Mouse (Mus musculus) heart, adult 8-10 months (tissue): Measurements from ENCODE around the gene Col9a2. TPM values are rescaled to one million over a fixed set of nuclear protein-coding genes. Genes with fewer than 3 reads are reported as not detected.
"Not testable (repeated sequence)": the region's sequence is repeated elsewhere in the genome, so short reads cannot be mapped to it uniquely, and the experiment has no call there.

Experiments used
- DNase-seq: peaks from one replicate; pipeline ENCODE4 v3.0.0; 2022; ENCODE audit warnings: low spot score
- total RNA-seq, 4 experiments: library from RNA; stranded (reverse); gene quantifications; 2 replicates each; pipeline ENCODE4 v1.2.4; 2022

Gene Col9a2
- total RNA-seq, 4 experiments from 2014 or later, result not detected

DNA sequence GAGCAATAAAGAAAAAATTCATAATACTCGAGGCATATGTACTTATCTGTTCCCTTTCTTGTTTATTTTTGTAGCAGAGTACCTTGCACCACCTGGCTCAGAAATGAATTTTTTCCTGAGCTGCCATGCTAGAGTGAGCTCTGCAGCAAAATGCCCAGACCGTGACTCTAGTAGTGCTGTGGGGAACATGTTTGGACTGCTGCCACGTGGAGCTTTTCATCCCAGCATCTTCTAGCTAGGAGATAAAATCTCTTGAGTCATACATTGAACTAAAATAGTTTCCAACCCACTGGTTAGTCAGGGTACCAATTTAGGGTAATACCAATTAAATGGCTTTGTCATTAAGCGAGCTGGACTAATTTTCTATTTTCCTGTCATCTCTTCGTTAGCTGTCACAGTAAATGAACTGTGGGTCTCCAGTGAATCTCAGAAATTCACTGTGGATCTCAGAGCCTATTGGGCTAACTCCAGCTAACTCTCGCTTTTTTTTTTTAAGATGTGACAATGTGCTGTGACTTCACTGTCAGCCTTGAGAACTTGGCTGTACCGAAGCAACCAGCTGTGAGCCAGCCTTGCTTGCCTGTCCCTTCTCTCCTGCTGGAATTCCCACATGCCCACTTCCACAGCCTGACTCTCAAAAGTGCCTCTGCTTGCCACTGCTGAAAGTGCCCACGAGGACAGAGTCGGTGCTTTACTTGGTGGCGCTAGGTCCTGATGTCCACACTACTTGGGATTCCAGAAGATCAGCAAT is 19.0 kb upstream of the Col9a2 start:
- no peak for DNase-seq

- DNase-seq, result no peak
Observed at GRCm38 (mm10) chr4:121021911-121022310, 17.3 kb upstream of the Col9a2 start.

- no peak for DNase-seq
Observed at GRCm38 (mm10) chr4:121023464-121023863, 15.7 kb upstream of the Col9a2 start.

GRCm38 (mm10) chr4:121023941-121024340 is 15.2 kb upstream of the Col9a2 start:
- no peak for DNase-seq

- DNase-seq, result no peak
Observed at GRCm38 (mm10) chr4:121025681-121026080, 13.5 kb upstream of the Col9a2 start.

DNA sequence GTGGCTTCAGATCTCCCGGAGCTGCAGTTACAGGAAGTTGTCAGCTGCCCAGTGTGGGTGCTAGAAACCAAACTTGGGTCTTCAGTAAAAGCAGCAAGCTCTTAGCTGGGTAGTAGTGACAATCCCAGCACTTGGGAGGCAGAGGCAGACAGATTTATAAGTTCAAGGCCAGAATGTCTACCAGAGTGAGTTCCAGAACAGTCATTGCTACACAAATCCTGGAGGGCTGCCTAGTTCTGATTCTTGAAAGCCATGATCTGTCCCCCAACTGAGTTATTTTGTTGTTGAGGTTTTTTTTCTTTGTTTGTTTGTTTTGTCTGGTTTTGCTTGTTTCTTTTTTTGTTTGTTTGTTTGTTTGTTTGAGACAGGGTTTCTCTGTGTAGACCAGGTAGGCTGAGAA is 11.0 kb upstream of the Col9a2 start:
- DNase-seq, result no peak

DNA sequence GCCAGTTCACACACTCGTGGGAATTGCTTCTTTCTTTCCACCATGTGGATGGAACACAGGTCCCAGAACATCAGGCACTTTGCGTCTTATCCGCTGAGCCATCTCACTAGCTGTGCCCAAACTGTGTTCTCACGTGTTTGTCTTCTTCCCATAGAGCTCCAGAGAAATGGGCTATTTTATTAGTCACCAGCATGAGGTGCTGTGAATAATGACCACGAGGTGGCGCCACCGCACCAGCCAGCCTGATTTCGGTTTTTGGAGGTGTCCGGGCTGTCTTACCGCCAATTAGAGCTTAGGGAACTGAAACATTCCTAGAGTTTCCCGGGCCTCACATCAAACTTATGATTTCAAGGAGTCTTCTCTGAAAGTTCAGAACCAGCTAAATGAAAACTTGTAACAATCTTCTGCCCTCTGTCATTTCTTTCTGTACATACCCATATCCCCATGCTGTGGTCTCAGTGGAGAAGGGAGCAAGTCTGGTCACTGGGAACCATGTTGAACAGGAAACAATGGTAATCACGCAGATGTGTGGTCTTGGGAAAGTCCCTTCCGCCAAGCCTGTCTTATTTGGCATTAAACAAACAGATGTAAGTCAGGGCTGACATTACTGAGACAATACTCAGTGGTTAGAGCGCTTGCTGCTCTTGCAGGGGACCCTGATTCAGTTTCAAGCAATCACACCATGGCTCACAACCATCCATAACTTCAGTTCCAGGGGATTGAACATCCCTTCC is 10.4 kb upstream of the Col9a2 start:
- no peak for DNase-seq

GRCm38 (mm10) chr4:121029632-121030031 is 9.6 kb upstream of the Col9a2 start:
- no peak for DNase-seq

DNA sequence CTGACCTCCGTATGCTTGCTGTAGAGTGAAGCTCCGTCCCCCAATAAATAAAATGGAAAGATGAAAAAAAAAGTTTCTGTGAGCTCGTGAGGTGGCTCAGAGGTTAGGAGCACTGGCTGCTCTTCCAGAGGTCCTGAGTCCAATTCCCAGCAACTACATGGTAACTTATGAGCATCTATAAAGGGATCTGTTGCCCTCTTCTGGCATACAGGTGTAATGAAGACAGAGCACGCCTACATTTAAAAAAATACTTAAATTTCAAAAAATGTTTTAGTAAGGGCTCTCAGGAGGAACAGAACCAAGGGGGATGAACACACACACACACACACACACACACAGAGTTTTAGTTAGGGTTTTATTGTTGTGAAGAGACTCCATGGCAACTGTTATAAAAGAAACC is 7.7 kb upstream of the Col9a2 start:
- DNase-seq, result no peak

GRCm38 (mm10) chr4:121033006-121033405 is 6.2 kb upstream of the Col9a2 start:
- no peak for DNase-seq

GRCm38 (mm10) chr4:121040323-121040722 is 1.1 kb downstream of the Col9a2 start:
- DNase-seq, result no peak

DNA sequence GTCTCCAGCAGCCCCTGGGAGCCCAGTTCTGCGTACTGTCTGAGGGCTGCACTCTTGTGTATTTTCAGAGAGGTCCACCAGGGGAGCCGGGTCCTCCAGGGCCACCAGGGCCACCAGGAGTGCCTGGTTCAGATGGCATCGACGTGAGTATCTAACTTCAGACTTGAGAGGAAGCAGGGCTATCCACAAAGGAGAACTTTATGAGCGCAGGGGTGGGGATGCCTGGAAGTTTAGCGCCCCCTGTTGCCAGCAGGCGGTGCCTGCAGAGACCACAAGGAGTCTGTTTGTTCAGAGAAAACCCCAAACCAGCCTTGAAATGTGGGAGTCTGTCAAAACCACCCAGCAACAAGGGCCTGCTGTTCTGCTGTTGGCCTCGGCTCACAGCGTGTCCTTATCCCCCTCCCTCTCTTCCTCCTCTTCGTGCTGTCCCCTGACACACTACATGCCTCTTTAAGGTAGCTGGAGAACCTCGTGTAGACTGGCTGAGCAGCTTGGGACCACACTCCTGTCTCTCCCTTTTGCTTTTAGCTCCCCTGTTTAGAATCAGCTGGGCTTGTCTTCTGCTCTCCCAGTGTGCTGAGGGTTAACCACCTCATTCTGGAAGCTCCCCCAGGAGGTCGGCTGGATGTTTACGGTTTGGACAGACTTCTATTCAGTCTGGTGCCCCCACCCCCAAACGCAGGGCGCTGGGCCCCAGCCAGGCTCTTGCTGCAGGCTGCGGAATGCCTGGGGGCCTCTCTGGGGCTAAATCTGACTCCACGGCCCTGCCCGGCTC is 1.9 kb downstream of the Col9a2 start:
- DNase-seq, result peak; percentile 47

DNA sequence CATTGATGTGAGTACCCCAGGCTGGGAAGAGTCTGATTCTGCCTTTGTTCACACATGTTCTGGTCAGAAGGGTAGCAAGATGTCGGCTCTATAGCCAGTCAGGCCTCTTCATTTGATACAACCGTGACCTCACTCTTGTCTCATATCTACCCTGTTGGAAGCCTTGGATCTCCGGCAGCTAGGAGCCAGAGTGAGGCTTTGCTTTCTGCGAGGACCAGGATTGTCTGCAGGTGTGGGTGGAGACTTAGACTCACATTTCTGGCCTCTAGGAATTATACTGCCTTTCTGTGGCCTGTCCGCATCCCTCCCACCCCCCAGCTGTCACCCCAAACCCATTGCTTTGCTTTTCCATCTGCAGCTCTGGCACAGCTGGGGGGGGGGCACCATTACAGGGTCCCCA is 3.3 kb downstream of the Col9a2 start:
- DNase-seq, result no peak

GRCm38 (mm10) chr4:121042946-121043345 is 3.8 kb downstream of the Col9a2 start:
- DNase-seq, result no peak

- DNase-seq, result no peak
Observed at GRCm38 (mm10) chr4:121051863-121052262, 12.7 kb downstream of the Col9a2 start.

- no peak for DNase-seq
Observed at GRCm38 (mm10) chr4:121052454-121053323, 13.5 kb downstream of the Col9a2 start.

DNA sequence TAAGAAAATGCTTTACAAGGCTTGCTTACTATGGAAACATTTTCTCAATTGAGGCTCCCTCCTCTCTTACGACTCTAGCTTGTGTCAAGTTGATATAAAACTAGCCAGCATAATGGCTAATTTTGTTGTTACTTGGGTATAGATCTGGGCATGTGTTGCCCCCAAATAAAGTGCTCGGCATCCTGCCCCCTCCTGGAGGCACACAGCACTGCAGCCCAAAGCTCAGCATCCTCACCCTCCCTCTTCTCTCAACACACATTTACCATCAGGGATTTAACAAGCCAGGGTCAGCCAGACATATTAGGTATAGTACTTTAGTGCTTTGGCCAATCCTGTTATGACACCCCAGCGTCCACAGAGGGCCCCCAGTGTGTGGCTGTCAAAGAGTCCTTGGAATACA is 17.2 kb downstream of the Col9a2 start:
- DNase-seq, result no peak

- no peak for DNase-seq
Observed at GRCm38 (mm10) chr4:121057032-121057431, 17.8 kb downstream of the Col9a2 start.

DNA sequence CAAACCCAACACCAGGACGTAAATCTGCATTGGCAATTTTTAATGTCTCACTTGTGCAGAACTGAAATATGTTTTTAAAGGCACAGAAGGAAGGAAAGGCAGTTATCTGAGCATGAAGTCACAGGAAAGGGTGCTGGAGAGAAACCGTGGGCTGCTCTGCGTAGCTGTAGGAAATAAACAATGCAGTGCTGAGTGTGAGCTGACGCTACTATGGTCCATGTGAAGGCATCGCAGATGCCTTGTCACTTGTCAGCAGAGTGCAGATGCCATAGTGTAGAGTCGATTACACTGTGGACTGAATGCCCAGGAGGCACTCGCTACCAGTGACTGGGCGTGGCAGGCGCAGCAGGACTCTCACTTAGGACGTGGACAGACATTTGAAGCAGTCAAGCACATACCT is 20.0 kb downstream of the Col9a2 start:
- not testable (repeated sequence) for DNase-seq

DNA sequence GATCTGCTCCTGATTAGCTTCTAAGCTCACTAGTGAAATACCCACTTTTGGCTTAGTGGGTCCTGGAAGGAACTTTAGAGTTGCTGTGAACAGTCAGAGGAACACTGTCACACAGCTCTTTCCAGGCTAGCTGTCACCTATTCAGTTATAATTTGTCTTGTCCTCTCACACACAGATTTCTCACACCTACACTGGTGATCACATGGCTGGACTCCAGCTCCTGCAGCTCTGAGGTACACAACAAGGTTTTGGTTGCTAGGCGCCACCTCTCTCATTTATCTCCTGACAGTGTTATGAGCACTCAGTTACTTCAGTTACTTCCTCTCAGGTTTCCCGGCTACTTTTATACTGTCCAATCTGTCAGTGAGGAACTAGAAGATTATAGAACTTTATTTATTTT is 26.2 kb downstream of the Col9a2 start:
- DNase-seq, result no peak

DNA sequence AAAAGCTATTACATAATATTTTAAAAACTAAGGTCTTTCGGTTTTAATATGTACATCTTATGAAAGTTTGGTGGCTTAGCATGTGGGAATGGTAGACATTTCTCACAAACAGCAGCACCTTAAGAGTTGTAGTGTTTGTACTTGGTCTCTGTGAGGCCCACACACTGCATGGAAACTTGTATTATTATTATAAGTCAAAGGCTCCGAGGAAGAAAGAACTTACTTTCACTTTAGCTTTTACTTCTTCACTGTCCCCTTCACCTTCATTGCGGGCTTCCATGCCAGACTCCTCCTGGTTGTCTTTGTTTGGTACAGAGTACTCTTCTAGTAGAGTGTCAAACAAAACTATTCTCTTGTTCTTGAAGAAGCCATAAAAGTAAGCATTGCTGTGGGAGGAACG is 35.1 kb downstream of the Col9a2 start:
- DNase-seq, result no peak
